Mouse (Mus musculus) c-Kit-positive CD71-negative TER-119-negative erythroid progenitor cells, embryonic 14.5 days (primary cell): ENCODE data around the gene Dqx1.

Experiments used
- DNase-seq: peaks from one replicate; pipeline ENCODE4 v3.0.0-alpha.2; 2013; ENCODE audit warnings: low read depth

Gene Dqx1

GRCm38 (mm10) chr6:83033249-83034185 is 24.1 kb upstream of the Dqx1 start, which contains the start of the genes Dok1 and Loxl3:
Dok1 (minus strand) TSS chr6:83033471.
Loxl3 (plus strand) TSS chr6:83034173.
- peak; percentile 68 for DNase-seq

- no peak for DNase-seq
These were observed 23.1 kb upstream of the Dqx1 start for GRCm38 (mm10) chr6:83034463-83035055.

- no peak for DNase-seq
These were observed 20.5 kb upstream of the Dqx1 start for GRCm38 (mm10) chr6:83037188-83037587.

- DNase-seq = peak; percentile 74
These were observed 19.1 kb upstream of the Dqx1 start for GRCm38 (mm10) chr6:83038496-83039012.

GRCm38 (mm10) chr6:83040601-83041000 is 17.0 kb upstream of the Dqx1 start:
- no peak for DNase-seq

GRCm38 (mm10) chr6:83043561-83043960 is 14.1 kb upstream of the Dqx1 start:
- no peak for DNase-seq

GRCm38 (mm10) chr6:83043993-83044392 is 13.7 kb upstream of the Dqx1 start:
- no peak for DNase-seq

- no peak for DNase-seq
These were observed 12.9 kb upstream of the Dqx1 start for GRCm38 (mm10) chr6:83044742-83045141.

- DNase-seq = no peak
These were observed 8.3 kb upstream of the Dqx1 start for GRCm38 (mm10) chr6:83049367-83049766.

- no peak for DNase-seq
These were observed 4.3 kb upstream of the Dqx1 start for GRCm38 (mm10) chr6:83053136-83053960.

GRCm38 (mm10) chr6:83054074-83054851 is 3.4 kb upstream of the Dqx1 start, which contains the start of gene Aup1:
Aup1 (plus strand) TSS chr6:83054521.
- peak; percentile 94 for DNase-seq

GRCm38 (mm10) chr6:83054871-83055431 is 2.7 kb upstream of the Dqx1 start, which contains the start of gene Htra2:
Htra2 (minus strand) TSS chr6:83055273.
- no peak for DNase-seq

GRCm38 (mm10) chr6:83058725-83059124 is 1.1 kb downstream of the Dqx1 start:
- no peak for DNase-seq

- no peak for DNase-seq
These were observed 8.4 kb downstream of the Dqx1 start for GRCm38 (mm10) chr6:83065995-83066394.

GRCm38 (mm10) chr6:83066441-83066840 is 8.8 kb downstream of the Dqx1 start:
- no peak for DNase-seq

GRCm38 (mm10) chr6:83068221-83068620 is 10.6 kb downstream of the Dqx1 start:
- no peak for DNase-seq

GRCm38 (mm10) chr6:83068706-83069487 is 11.3 kb downstream of the Dqx1 start:
- DNase-seq = no peak

- DNase-seq = no peak
These were observed 12.0 kb downstream of the Dqx1 start for GRCm38 (mm10) chr6:83069488-83070246.

- no peak for DNase-seq
These were observed 12.4 kb downstream of the Dqx1 start, which contains the start of gene Tlx2 for GRCm38 (mm10) chr6:83070247-83070310. Tlx2 (minus strand) TSS chr6:83070293.
